Mouse (Mus musculus): ENCODE data around the gene Fkbp5. TPM values are rescaled to one million over a fixed set of nuclear protein-coding genes. Genes with fewer than 3 reads are reported as not detected.
A peak's percentile ranks its signal among the peaks of the same experiment; 100 is the strongest.

Gene Fkbp5
- polyA plus RNA-seq, 1 experiment from 2014 or later: 12.8 TPM

GRCm38 (mm10) chr17:28516881-28517280 is 446 bp downstream of the Fkbp5 start:
- H3K27me3 ChIP-seq (ENCODE audit: control insufficient read depth, insufficient read depth, low read length): no peaks in the 10 kb centered on the region; the same call in 1 of the 2 replicates
- no peak for ATAC-seq (replicated peaks; ENCODE audit: insufficient number of reproducible peaks, low FRiP score, low TSS enrichment, low read depth)

GRCm38 (mm10) chr17:28515431-28516341 is 1.6 kb downstream of the Fkbp5 start:
- no peak overlapping the region for H3K9ac ChIP-seq (replicated peaks; ENCODE audit: low read length)
- no peaks in the 10 kb centered on the region for H3K9me3 ChIP-seq (replicated peaks; ENCODE audit: control insufficient read depth, low read length)
- no peaks in the 10 kb centered on the region; the same call in 1 of the 2 replicates for H3K27me3 ChIP-seq (ENCODE audit: control insufficient read depth, insufficient read depth, low read length)
- DNase-seq (ENCODE audit: low spot score) (no peak), ATAC-seq (replicated peaks; ENCODE audit: insufficient number of reproducible peaks, low FRiP score, low TSS enrichment, low read depth) (no peak)
- H3K4me3 ChIP-seq (ENCODE audit: low read depth, low read length): no peak overlapping the region
- H3K4me2 ChIP-seq (ENCODE audit: low read depth, low read length): no peak overlapping the region
- no peaks in the 10 kb centered on the region for H3K36me3 ChIP-seq (replicated peaks; ENCODE audit: control insufficient read depth, insufficient read depth, low read depth, low read length)
- H3K27ac ChIP-seq (replicated peaks; ENCODE audit: low read depth, low read length): no peak overlapping the region
- 62% methylated on average over 9 of the region's 10 CpGs for WGBS
- H3K4me1 ChIP-seq (ENCODE audit: control insufficient read depth, insufficient read depth, low read length): peaks cover 3% of the 10 kb centered on the region

More at GRCm38 (mm10) chr17:28516881-28517280, 446 bp downstream of the Fkbp5 start:
- 70% methylated on average over 4 of the region's 4 CpGs for WGBS
- Histone ChIP-seq H3K9me3 (replicated peaks; ENCODE audit: control insufficient read depth, low read length) (no peaks in the 10 kb centered on the region), H3K4me2 (ENCODE audit: low read depth, low read length) (no peak overlapping the region; the same call in 1 of the 2 replicates), H3K4me3 (ENCODE audit: low read depth, low read length) (no peak overlapping the region), H3K36me3 (replicated peaks; ENCODE audit: control insufficient read depth, insufficient read depth, low read depth, low read length) (no peaks in the 10 kb centered on the region), H3K9ac (replicated peaks; ENCODE audit: low read length) (no peak overlapping the region), H3K4me1 (ENCODE audit: control insufficient read depth, insufficient read depth, low read length) (no peaks in the 10 kb centered on the region; the same call in 1 of the 2 replicates), H3K27ac (replicated peaks; ENCODE audit: low read depth, low read length) (no peak overlapping the region)
- no peak for DNase-seq (ENCODE audit: low spot score)

- WGBS: 75% methylated on average over 5 of the region's 5 CpGs
- no peaks in the 10 kb centered on the region for H3K36me3 ChIP-seq (replicated peaks; ENCODE audit: control insufficient read depth, insufficient read depth, low read depth, low read length)
- peaks cover 8% of the 10 kb centered on the region for H3K4me1 ChIP-seq (ENCODE audit: control insufficient read depth, insufficient read depth, low read length)
- no peak overlapping the region for H3K4me3 ChIP-seq (ENCODE audit: low read depth, low read length)
- H3K27me3 ChIP-seq (ENCODE audit: control insufficient read depth, insufficient read depth, low read length): no peaks in the 10 kb centered on the region; the same call in 1 of the 2 replicates
- H3K9me3 ChIP-seq (replicated peaks; ENCODE audit: control insufficient read depth, low read length): no peaks in the 10 kb centered on the region
- no peak overlapping the region for H3K27ac ChIP-seq (replicated peaks; ENCODE audit: low read depth, low read length)
- H3K9ac ChIP-seq (replicated peaks; ENCODE audit: low read length): no peak overlapping the region
- DNase-seq (ENCODE audit: low spot score): no peak
- H3K4me2 ChIP-seq (ENCODE audit: low read depth, low read length): no peak overlapping the region
- ATAC-seq (replicated peaks; ENCODE audit: insufficient number of reproducible peaks, low FRiP score, low TSS enrichment, low read depth): no peak
Measured at GRCm38 (mm10) chr17:28514555-28514954, 2.8 kb downstream of the Fkbp5 start.

- Histone ChIP-seq H3K9me3 (replicated peaks; ENCODE audit: control insufficient read depth, low read length) (no peaks in the 10 kb centered on the region), H3K4me2 (ENCODE audit: low read depth, low read length) (no peak overlapping the region), H3K4me1 (ENCODE audit: control insufficient read depth, insufficient read depth, low read length) (peaks cover 8% of the 10 kb centered on the region), H3K36me3 (replicated peaks; ENCODE audit: control insufficient read depth, insufficient read depth, low read depth, low read length) (no peaks in the 10 kb centered on the region), H3K4me3 (ENCODE audit: low read depth, low read length) (no peak overlapping the region), H3K27me3 (ENCODE audit: control insufficient read depth, insufficient read depth, low read length) (no peaks in the 10 kb centered on the region; the same call in 1 of the 2 replicates), H3K27ac (replicated peaks; ENCODE audit: low read depth, low read length) (no peak overlapping the region), H3K9ac (replicated peaks; ENCODE audit: low read length) (no peak overlapping the region)
- no peak for DNase-seq (ENCODE audit: low spot score)
- 55% methylated on average over 7 of the region's 7 CpGs for WGBS
- ATAC-seq (replicated peaks; ENCODE audit: insufficient number of reproducible peaks, low FRiP score, low TSS enrichment, low read depth): no peak
Measured at GRCm38 (mm10) chr17:28513844-28514243, 3.5 kb downstream of the Fkbp5 start.

- no peaks in the 10 kb centered on the region; the same call in 1 of the 2 replicates for H3K27me3 ChIP-seq (ENCODE audit: control insufficient read depth, insufficient read depth, low read length)
- ATAC-seq (replicated peaks; ENCODE audit: insufficient number of reproducible peaks, low FRiP score, low TSS enrichment, low read depth): no peak
- WGBS: 73% methylated on average over 1 of the region's 1 CpGs
- no peak overlapping the region for H3K4me3 ChIP-seq (ENCODE audit: low read depth, low read length)
- no peak overlapping the region for H3K27ac ChIP-seq (replicated peaks; ENCODE audit: low read depth, low read length)
- H3K9ac ChIP-seq (replicated peaks; ENCODE audit: low read length): no peak overlapping the region
- no peaks in the 10 kb centered on the region for H3K9me3 ChIP-seq (replicated peaks; ENCODE audit: control insufficient read depth, low read length)
- no peak for DNase-seq (ENCODE audit: low spot score)
- H3K36me3 ChIP-seq (replicated peaks; ENCODE audit: control insufficient read depth, insufficient read depth, low read depth, low read length): no peaks in the 10 kb centered on the region
- H3K4me2 ChIP-seq (ENCODE audit: low read depth, low read length): no peak overlapping the region
- H3K4me1 ChIP-seq (ENCODE audit: control insufficient read depth, insufficient read depth, low read length): peaks cover 8% of the 10 kb centered on the region; the same call in 1 of the 2 replicates
Measured at GRCm38 (mm10) chr17:28513337-28513736, 4.0 kb downstream of the Fkbp5 start.

- H3K4me1 ChIP-seq (ENCODE audit: control insufficient read depth, insufficient read depth, low read length): peaks cover 8% of the 10 kb centered on the region; the same call in 1 of the 2 replicates
- H3K9ac ChIP-seq (replicated peaks; ENCODE audit: low read length): no peak overlapping the region
- 30% methylated on average over 6 of the region's 6 CpGs for WGBS
- H3K27me3 ChIP-seq (ENCODE audit: control insufficient read depth, insufficient read depth, low read length): no peaks in the 10 kb centered on the region
- ATAC-seq (replicated peaks; ENCODE audit: insufficient number of reproducible peaks, low FRiP score, low TSS enrichment, low read depth) (no peak), DNase-seq (ENCODE audit: low spot score) (no peak)
- no peaks in the 10 kb centered on the region for H3K9me3 ChIP-seq (replicated peaks; ENCODE audit: control insufficient read depth, low read length)
- no peak overlapping the region for H3K4me2 ChIP-seq (ENCODE audit: low read depth, low read length)
- H3K4me3 ChIP-seq (ENCODE audit: low read depth, low read length): no peak overlapping the region
- H3K36me3 ChIP-seq (replicated peaks; ENCODE audit: control insufficient read depth, insufficient read depth, low read depth, low read length): no peaks in the 10 kb centered on the region
- H3K27ac ChIP-seq (replicated peaks; ENCODE audit: low read depth, low read length): no peak overlapping the region
Measured at GRCm38 (mm10) chr17:28512696-28513095, 4.6 kb downstream of the Fkbp5 start.

- no peak overlapping the region for H3K9ac ChIP-seq (replicated peaks; ENCODE audit: low read length)
- no peaks in the 10 kb centered on the region; the same call in 1 of the 2 replicates for H3K27me3 ChIP-seq (ENCODE audit: control insufficient read depth, insufficient read depth, low read length)
- H3K36me3 ChIP-seq (replicated peaks; ENCODE audit: control insufficient read depth, insufficient read depth, low read depth, low read length): no peaks in the 10 kb centered on the region
- WGBS: 28% methylated on average over 9 of the region's 9 CpGs
- no peak overlapping the region for H3K4me3 ChIP-seq (ENCODE audit: low read depth, low read length)
- DNase-seq (ENCODE audit: low spot score) (peak; percentile 28), ATAC-seq (replicated peaks; ENCODE audit: insufficient number of reproducible peaks, low FRiP score, low TSS enrichment, low read depth) (no peak)
- peaks cover 15% of the 10 kb centered on the region; the same call in 1 of the 2 replicates for H3K4me1 ChIP-seq (ENCODE audit: control insufficient read depth, insufficient read depth, low read length)
- H3K4me2 ChIP-seq (ENCODE audit: low read depth, low read length): no peak overlapping the region
- no peak overlapping the region for H3K27ac ChIP-seq (replicated peaks; ENCODE audit: low read depth, low read length)
- no peaks in the 10 kb centered on the region for H3K9me3 ChIP-seq (replicated peaks; ENCODE audit: control insufficient read depth, low read length)
Measured at GRCm38 (mm10) chr17:28511616-28512541, 5.4 kb downstream of the Fkbp5 start.

All from embryonic facial prominence, embryonic 11.5 days (tissue).